Mouse (Mus musculus): ENCODE results near the gene B3gat3. TPM values are rescaled to one million over a fixed set of nuclear protein-coding genes. Genes with fewer than 3 reads are reported as not detected.
"Not testable (repeated sequence)": the region's sequence is repeated elsewhere in the genome, so short reads cannot be mapped to it uniquely, and the experiment has no call there.

B3gat3 gene
- polyA plus RNA-seq, 1 experiment from 2014 or later = 46.7 TPM

DNA sequence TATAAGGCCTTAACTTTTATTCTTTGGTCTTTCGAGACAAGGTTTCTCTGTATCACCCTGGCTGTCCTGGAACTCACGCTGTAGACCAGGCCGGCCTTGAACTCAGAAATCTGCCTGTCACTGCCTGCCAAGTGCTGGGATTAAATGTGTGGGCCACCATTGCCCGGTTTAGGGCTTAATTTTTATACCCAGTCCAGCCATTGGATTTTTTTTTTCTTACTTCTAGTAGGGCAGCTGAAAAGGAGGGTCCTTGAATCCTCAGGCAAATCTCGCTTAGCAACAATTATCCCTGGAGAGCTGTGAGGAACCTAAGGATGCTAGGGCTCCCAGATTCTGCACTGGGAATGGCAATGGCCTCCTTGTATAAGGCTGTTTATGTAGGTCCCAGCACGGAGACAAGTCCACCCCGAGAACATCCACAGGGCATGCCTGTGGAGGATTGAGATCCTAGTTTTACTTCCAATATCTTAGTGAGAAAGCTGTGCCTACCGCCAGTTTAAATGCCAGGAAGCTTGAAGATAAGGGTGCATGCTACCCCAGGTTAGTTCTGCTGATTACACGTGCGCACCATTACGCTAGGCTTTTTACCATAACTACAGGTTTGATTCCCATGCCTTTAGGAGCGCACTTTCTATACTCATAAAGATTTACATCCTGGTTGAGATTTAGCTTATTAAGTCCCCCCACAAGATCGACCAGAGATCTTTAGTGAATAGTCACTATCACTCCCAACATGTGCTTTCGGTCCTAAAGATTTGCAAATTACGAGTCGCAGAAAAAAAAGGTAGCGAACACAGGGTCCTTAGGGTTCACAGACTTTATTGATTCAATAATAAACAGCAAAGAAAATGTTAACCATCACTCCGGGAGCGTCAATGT, 32.4 kb upstream of the B3gat3 start:
- Histone ChIP-seq H3K27ac (replicated peaks) (peak overlapping the region; percentile 93), H3K36me3 (replicated peaks) (peaks cover 23% of the 10 kb centered on the region), H3K9me3 (no peaks in the 10 kb centered on the region), H3K4me1 (peaks cover 17% of the 10 kb centered on the region), H3K4me3 (peak overlapping the region; percentile 71), H3K27me3 (replicated peaks; ENCODE audit: low read depth, poor library complexity, severe bottlenecking) (no peaks in the 10 kb centered on the region)
- DNase-seq (ENCODE audit: low spot score) = peak; percentile 18
- WGBS = 15% methylated on average over 19 of the region's 19 CpGs

DNA sequence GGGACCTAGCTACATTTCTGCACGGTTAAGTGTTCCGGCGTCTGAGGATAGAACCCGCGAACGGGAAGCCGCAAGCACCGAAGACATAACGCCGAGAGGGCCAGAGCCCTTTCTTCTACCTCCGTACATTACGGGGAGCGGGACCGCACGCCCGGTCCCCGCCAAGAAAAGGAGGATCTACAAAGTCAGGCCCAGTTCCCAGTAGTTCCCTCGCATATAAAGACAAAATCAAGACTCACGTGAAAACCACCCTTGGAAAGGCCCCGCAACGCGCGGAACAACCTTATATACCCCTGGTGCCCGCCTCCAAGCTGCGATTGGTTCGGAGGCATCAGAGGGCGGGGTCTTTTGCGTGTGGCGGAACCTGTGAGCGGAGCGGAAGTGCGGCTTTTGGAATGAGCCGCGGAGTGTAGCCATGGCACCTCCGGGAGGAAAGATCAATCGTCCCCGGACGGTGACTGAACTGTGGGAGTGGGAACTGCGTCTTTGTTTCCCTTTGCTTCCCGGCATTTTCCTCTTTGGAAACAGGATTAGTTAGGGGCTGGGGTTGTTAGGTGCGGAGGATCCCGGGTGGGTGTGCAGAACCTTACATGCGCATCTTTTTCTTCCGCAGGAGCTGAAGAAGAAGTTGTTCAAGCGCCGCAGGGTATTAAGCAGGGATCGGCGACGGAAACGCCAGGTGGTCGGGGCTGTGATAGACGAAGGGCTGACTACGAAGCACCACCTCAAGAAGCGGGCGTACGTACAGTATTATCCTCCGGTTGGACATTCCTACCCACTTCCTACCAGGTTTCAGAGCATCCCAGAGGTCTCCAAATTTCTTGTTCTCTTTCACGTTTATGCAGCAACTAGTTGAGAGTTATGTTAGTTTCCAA, 31.4 kb upstream of the B3gat3 start, which contains the start of the genes 1810009A15Rik and Gm49416:
Gene 1810009A15Rik, plus strand, starts transcription at position 343 of the 875 bp plus-strand sequence.
Gene Gm49416, plus strand, starts transcription at position 416 of the 875 bp plus-strand sequence.
- no peaks in the 10 kb centered on the region for H3K27me3 ChIP-seq (replicated peaks; ENCODE audit: low read depth, poor library complexity, severe bottlenecking)
- H3K9me3 ChIP-seq = no peaks in the 10 kb centered on the region
- DNase-seq (ENCODE audit: low spot score) = peak; percentile 97
- H3K36me3 ChIP-seq (replicated peaks) = peaks cover 23% of the 10 kb centered on the region
- H3K4me3 ChIP-seq = peak within 1 kb of the TSS; percentile 71
- WGBS = under 1% methylated on average over 58 of the region's 58 CpGs
- H3K4me1 ChIP-seq = peaks cover 21% of the 10 kb centered on the region
- H3K27ac ChIP-seq (replicated peaks) = peak within 1 kb of the TSS; percentile 93

DNA sequence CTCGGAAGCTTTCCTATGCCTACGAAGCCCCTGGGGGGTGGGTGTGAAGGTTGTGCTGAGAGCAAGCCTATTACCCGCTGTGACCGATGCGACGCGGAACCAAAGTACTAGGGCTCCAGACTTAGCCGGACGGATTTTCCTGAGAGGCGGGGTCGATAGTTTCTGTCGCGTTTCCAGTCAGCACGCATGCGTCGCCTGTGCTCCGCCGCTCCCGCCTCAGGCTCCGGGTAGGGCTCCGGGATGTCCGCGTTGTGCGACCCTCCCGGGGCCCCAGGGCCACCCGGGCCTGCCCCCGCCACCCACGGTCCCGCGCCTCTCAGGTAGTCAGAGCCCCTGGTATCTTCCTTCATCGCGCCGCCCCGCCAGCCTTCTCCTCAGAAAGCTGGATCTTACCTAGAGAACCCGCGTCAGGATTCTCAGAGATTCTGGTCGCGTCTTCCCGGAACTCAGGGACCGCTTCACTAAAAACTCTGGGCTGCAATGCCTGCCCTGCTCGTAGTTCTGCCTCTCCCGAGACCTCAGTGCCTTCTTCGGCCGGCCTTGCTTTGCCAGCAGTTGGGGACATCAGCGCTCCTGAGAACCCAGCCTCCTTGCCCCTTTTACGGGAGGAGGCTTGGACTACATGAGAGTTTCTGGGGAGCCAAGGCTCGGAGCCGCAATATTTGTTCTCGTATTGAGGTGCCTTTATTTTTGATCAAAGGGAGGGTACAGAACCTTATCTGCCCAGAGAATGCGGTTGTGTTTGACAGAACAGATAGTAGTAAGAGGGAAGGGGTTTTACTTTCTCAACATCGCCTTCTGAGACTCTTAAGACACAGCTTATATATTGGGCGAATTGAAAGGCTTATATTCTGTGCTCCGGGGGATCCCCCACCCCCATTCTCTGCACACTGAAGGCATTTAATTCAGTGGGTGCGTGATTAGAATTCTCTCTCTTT, 27.1 kb upstream of the B3gat3 start, which contains the start of gene Ints5:
Gene Ints5, plus strand, starts transcription at position 177 of the 938 bp plus-strand sequence.
- DNase-seq (ENCODE audit: low spot score) = peak; percentile 88
- Histone ChIP-seq H3K4me1 (peaks cover 38% of the 10 kb centered on the region), H3K9me3 (no peaks in the 10 kb centered on the region), H3K36me3 (replicated peaks) (peaks cover 51% of the 10 kb centered on the region), H3K27me3 (replicated peaks; ENCODE audit: low read depth, poor library complexity, severe bottlenecking) (no peaks in the 10 kb centered on the region), H3K27ac (replicated peaks) (peak within 1 kb of the TSS; percentile 95), H3K4me3 (peak within 1 kb of the TSS; percentile 91)
- 4% methylated on average over 54 of the region's 54 CpGs for WGBS

DNA sequence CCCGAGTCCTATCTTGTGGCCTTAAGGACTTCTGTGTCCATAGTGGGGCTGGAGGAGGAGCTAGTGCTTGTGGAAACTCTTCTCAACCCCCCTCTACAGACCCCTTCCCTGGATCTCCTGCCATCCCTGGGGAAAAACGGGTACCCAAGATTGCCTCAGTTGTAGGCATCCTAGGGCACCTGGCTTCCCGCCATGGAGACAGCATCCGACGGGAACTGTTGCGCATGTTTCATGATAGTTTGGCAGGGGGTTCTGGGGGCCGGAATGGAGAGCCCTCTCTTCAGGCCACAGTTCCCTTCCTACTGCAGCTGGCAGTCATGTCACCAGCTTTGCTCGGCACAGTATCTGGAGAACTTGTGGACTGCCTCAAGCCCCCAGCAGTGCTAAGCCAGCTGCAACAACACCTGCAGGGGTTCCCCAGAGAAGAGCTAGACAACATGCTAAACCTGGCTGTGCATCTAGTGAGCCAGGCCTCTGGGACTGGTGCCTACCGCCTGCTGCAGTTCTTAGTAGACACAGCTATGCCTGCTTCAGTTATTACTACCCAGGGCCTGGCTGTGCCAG, 24.7 kb upstream of the B3gat3 start:
- no peak for DNase-seq (ENCODE audit: low spot score)
- peaks cover 44% of the 10 kb centered on the region for H3K4me1 ChIP-seq
- no peak overlapping the region for H3K27ac ChIP-seq (replicated peaks)
- no peak overlapping the region; the same call in 1 of the 2 replicates for H3K4me3 ChIP-seq
- peaks cover 47% of the 10 kb centered on the region for H3K36me3 ChIP-seq (replicated peaks)
- no peaks in the 10 kb centered on the region for H3K9me3 ChIP-seq
- WGBS = 89% methylated on average over 9 of the region's 9 CpGs
- no peaks in the 10 kb centered on the region for H3K27me3 ChIP-seq (replicated peaks; ENCODE audit: low read depth, poor library complexity, severe bottlenecking)

DNA sequence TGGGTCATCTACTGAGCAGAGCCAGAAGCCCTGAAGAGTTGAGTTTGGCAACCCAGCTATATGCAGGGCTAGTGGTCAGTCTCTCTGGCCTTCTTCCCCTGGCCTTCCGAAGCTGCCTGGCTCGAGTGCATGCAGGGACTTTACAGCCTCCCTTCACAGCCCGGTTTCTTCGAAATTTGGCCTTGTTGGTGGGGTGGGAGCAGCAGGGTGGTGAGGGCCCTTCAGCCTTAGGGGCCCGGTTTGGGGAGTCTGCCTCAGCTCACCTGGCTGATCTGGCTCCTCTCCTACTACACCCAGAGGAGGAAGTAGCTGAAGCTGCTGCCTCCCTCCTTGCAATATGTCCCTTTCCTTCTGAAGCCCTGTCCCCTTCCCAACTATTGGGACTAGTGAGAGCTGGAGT, 23.9 kb upstream of the B3gat3 start:
- peaks cover 45% of the 10 kb centered on the region for H3K36me3 ChIP-seq (replicated peaks)
- H3K4me3 ChIP-seq = peak overlapping the region; percentile 93; the same call in 1 of the 2 replicates
- not testable (repeated sequence) for H3K27ac ChIP-seq (replicated peaks); DNase-seq (ENCODE audit: low spot score); H3K9me3 ChIP-seq; H3K27me3 ChIP-seq (replicated peaks; ENCODE audit: low read depth, poor library complexity, severe bottlenecking)
- WGBS = 89% methylated on average over 5 of the region's 5 CpGs
- H3K4me1 ChIP-seq = peaks cover 44% of the 10 kb centered on the region

DNA sequence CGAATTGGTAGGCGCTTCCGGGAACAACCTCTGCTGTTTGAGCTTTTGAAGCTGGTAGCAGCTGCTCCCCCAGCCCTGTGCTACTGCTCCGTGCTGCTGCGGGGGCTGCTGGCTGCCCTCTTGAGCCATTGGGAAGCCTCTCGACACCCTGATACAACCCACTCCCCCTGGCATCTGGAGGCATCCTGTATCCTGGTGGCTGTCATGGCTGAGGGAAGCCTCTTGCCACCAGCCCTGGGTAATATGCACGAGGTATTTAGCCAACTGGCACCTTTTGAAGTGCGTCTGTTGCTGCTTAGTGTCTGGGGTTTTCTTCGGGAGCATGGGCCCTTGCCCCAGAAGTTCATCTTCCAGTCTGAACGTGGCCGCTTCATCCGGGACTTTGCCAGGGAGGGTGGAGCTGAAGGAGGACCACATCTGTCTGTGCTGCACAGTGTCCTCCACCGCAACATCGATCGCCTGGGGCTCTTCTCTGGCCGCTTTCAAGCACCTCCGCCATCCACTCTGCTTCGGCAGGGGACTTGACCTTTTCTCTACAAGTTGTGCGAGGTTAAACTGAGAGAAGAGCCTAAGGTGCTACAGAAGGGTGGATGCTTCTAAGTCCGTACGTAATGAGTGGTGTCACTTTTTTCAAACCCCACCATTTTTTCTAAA, 22.8 kb upstream of the B3gat3 start:
- Histone ChIP-seq H3K27ac (replicated peaks) (peak overlapping the region; percentile 96), H3K4me1 (peaks cover 44% of the 10 kb centered on the region), H3K4me3 (peak overlapping the region; percentile 93), H3K36me3 (replicated peaks) (peaks cover 49% of the 10 kb centered on the region)
- peak; percentile 65 for DNase-seq (ENCODE audit: low spot score)
- not testable (repeated sequence) for H3K27me3 ChIP-seq (replicated peaks; ENCODE audit: low read depth, poor library complexity, severe bottlenecking); H3K9me3 ChIP-seq
- WGBS = 26% methylated on average over 21 of the region's 21 CpGs

DNA sequence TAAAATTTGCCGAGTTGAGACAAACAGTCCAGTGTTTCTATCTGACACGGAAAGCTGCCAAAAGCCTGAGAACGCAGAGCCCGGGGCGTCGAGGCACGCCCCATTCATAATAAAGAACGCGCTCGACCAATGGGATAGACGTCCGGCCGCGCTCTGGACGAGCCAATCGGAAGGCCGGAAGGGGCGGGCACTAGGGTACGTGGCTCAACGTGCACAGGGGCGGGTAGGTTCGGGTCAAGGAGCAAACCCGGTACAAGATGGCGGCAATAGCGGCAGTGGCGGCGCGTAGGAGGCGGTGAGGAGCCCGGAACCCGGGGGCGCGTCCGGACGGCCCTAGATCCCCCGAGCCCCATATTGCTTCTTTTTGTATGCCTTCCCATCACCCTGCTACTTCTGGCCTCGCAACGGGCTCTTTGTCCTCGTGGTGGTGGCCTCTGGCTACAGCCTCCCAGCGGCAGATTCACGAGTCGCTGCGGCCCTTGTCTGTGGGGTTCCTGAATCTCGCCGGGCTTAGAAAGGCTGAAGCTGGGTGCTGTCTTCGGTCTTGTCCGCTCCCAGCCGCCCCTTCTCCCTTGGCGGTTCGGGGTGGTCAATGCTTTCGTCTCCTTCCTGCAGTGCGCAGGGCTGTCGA, 22.2 kb upstream of the B3gat3 start, which contains the start of gene Ganab:
Gene Ganab, plus strand, starts transcription at position 207 of the 631 bp plus-strand sequence.
- H3K4me1 ChIP-seq = peaks cover 44% of the 10 kb centered on the region

DNA sequence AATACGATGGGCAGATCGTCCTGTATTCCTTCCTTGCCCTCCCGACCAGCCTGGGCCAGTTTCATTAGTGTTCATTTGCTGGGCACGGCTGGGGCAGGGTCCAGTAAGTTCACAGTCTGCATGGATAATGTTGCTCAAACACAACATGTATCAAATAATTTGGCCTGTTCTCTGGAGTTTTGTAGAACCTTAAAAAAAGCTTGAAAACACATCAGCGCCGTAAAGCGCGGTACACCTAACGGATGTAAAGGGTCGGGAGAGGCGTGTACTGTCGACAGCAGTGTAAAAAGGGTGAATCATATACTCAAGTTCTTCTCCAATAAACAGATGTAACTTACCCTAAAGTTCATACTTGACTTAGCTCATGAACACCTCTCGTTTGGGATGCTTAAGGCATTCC, 21.6 kb upstream of the B3gat3 start:
- no peak for DNase-seq (ENCODE audit: low spot score)

More for the DNA sequence above, 22.2 kb upstream of the B3gat3 start, which contains the start of gene Ganab:
- under 1% methylated on average over 53 of the region's 53 CpGs for WGBS
- DNase-seq (ENCODE audit: low spot score) = peak; percentile 98
- Histone ChIP-seq H3K36me3 (replicated peaks) (peaks cover 56% of the 10 kb centered on the region), H3K4me3 (peak within 1 kb of the TSS; percentile 93), H3K9me3 (no peaks in the 10 kb centered on the region), H3K27me3 (replicated peaks; ENCODE audit: low read depth, poor library complexity, severe bottlenecking) (no peaks in the 10 kb centered on the region), H3K27ac (replicated peaks) (peak within 1 kb of the TSS; percentile 96)

DNA sequence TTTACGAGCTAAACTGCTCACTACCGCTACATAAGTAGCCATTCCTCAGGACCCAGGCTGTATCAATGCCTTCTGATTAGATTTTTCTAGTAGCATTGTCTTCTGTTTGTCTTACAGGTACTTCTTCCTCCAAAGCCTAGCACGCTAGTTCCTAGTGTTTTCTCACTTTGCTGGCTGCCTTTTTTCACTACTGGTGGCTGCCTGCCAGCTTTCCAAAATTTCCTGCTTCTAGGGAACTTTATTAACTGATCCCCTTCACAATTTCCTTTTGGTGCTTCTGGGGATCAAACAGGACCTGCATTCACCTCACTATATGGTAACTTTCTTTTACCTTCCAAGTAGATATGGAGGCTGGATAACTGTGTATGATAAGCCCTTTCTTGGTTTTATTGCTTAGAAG, 21.1 kb upstream of the B3gat3 start:
- H3K27ac ChIP-seq (replicated peaks) = no peak overlapping the region
- H3K4me1 ChIP-seq = peaks cover 37% of the 10 kb centered on the region
- H3K36me3 ChIP-seq (replicated peaks) = peaks cover 67% of the 10 kb centered on the region
- WGBS = 72% methylated on average over 3 of the region's 3 CpGs
- no peaks in the 10 kb centered on the region for H3K27me3 ChIP-seq (replicated peaks; ENCODE audit: low read depth, poor library complexity, severe bottlenecking)
- H3K9me3 ChIP-seq = no peaks in the 10 kb centered on the region
- no peak for DNase-seq (ENCODE audit: low spot score)
- peak overlapping the region; percentile 93 for H3K4me3 ChIP-seq

More for the DNA sequence above, 21.6 kb upstream of the B3gat3 start:
- 17% methylated on average over 13 of the region's 13 CpGs for WGBS
- no peaks in the 10 kb centered on the region for H3K27me3 ChIP-seq (replicated peaks; ENCODE audit: low read depth, poor library complexity, severe bottlenecking)
- peak overlapping the region; percentile 96 for H3K27ac ChIP-seq (replicated peaks)
- H3K9me3 ChIP-seq = no peaks in the 10 kb centered on the region
- peak overlapping the region; percentile 93 for H3K4me3 ChIP-seq
- H3K36me3 ChIP-seq (replicated peaks) = peaks cover 62% of the 10 kb centered on the region
- H3K4me1 ChIP-seq = peaks cover 42% of the 10 kb centered on the region

DNA sequence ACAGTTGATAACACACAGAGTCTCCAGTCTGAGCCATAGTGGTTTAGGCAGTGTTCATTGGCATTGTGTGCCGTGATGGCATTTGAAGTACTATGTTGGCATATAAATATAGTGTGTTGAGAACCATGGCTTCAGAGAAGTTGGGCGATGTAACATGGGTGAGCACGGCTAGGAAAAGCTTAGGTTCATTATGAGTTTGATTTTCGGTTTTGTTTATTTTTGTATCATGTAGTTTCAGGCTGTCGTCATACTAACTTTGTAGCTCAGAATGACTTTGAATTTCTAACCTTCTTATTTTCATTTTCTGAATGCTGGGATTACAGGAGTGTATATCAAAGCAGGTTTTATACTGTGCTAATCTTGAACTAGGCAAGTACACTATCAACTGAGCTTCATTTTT, 16.8 kb upstream of the B3gat3 start:
- H3K27ac ChIP-seq (replicated peaks) = no peak overlapping the region
- DNase-seq (ENCODE audit: low spot score) = no peak
- peaks cover 11% of the 10 kb centered on the region for H3K4me1 ChIP-seq
- H3K9me3 ChIP-seq = no peaks in the 10 kb centered on the region
- peaks cover 81% of the 10 kb centered on the region for H3K36me3 ChIP-seq (replicated peaks)
- 95% methylated on average over 5 of the region's 5 CpGs for WGBS
- H3K4me3 ChIP-seq = no peak overlapping the region
- no peaks in the 10 kb centered on the region for H3K27me3 ChIP-seq (replicated peaks; ENCODE audit: low read depth, poor library complexity, severe bottlenecking)
